Mouse (Mus musculus): Measurements from ENCODE around the gene Stx2.
"Not testable (repeated sequence)": the region's sequence is repeated elsewhere in the genome, so short reads cannot be mapped to it uniquely, and the experiment has no call there.

Gene Stx2

DNA sequence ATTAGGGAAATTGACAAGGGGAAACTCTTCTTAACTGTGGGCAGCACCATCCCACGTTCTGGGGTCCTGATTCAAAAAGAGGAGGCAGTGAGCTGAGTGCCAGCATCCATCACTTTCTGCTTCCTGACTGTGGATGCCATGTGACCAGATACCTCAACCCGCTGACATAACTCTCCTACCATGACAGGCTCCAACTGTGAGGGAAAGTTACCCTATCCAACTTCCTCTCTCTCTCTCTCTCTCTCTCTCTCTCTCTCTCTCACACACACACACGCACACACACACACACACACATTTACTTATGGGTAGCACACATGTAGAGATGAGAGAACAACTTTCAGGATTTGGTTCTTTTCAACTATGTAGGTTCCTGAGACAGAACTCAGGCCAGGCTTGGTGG, 1.2 kb upstream of the Stx2 start:
- DNase-seq (ENCODE audit: low spot score in 2 of 2), result no peak

GRCm38 (mm10) chr5:129008008-129008407, 366 bp downstream of the Stx2 start:
- no peak for DNase-seq (ENCODE audit: low spot score in 2 of 2)

- no peak for DNase-seq (ENCODE audit: low spot score in 2 of 2)
Observed at GRCm38 (mm10) chr5:129007105-129007957, 1.0 kb downstream of the Stx2 start.

DNA sequence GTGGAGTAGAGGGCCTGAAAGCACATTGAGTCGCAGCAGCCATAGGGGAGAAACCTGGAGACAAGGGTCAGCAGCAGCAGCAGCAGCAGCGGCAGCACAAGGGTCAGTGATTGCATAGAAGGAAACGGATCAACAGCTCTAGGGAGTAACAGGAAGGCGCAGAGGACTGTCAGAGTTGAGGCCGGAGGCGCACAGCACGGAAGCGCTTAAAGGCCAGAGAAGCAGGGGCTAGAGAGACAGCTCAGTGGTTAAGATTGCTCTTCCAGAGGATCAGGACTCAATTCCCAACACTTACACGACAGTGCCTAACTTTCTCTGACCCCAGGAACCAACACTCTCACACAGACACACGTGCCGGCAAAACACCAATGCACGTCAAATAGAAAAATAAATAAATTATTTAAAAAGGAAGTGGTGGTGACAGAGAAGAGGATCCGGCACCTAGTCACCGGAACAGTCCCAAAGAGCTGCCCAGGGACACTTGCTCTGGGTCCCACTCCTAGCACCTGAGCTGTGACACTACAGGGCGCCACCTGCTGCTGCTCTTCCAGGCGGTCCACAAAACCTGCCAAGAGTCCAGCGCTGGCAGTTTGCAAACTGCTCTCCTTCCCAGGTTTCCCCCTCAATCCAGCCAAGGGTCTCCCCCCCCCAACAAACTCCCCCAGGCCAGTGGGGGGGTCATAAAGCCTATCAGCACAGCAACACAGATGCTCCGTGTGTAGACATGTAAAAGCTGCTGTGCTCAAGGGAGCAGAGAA, 2.2 kb downstream of the Stx2 start:
- DNase-seq (ENCODE audit: low spot score in 2 of 2), result no peak

DNA sequence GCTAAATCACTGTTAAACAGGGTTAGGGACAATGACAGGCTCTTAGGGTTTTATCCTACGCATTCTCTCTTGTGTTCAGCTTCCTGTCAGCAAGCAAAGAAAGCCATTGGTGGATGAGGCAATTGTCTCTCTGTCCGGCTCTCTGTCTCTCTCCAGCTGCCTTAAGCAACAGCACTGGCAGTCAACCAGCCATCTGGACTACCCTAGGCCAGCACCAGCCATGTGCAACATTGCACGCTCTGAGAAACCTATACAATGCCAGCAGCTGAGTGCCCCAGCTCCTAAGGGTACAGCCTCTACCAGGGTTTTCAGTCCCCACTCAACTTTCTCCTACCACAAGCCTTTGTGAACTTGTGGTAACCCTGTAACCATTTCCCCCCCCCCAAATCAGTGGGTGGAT, 3.0 kb downstream of the Stx2 start:
- DNase-seq (ENCODE audit: low spot score in 2 of 2), result no peak

DNA sequence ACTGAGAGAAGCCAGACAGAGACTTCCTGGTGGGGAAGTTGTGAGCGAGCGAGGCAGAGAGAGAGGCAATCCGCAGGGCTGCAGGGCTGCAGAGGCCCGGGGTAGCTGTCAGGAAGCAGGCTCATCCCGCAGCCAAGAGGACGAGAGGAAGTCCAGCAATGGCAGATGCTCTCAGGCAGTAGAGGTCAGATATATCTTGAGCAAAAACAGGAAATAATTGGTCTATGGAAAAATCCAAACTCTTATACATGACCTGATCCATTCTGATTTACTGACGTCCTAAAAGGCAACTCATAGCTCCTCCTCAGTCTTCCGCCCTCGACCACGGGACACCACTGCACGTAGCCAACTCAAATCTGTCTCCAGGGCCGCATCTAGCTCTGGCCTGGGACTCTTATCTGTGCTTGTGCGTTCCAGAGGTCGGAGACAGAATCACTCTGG, 5.8 kb downstream of the Stx2 start:
- DNase-seq (ENCODE audit: low spot score in 2 of 2), result no peak

- no peak for DNase-seq (ENCODE audit: low spot score in 2 of 2)
Observed at GRCm38 (mm10) chr5:129000706-129001468, 7.5 kb downstream of the Stx2 start.

GRCm38 (mm10) chr5:128987141-128987954, 21.0 kb downstream of the Stx2 start:
- no peak for DNase-seq (ENCODE audit: low spot score in 2 of 2)

DNA sequence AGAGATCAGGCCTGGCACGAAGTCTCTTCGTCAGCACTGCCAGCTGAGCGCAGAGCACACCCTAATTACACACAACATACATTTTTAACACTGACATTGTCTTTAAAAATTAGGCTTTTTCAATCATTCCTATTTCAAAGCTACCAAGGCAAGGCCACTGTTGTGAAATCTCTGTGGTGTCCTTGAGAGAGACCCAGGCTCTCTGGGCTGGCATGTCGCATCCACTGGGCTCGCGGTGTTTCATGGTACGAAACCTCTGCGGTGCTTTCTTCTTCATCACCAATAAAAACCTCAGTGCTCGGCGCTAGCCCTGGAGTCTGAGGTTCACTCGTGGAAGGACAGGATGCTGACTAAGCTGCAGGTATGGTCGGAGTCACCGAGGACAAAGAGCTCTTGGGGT, 22.4 kb downstream of the Stx2 start:
- DNase-seq (ENCODE audit: low spot score in 2 of 2), result no peak

DNA sequence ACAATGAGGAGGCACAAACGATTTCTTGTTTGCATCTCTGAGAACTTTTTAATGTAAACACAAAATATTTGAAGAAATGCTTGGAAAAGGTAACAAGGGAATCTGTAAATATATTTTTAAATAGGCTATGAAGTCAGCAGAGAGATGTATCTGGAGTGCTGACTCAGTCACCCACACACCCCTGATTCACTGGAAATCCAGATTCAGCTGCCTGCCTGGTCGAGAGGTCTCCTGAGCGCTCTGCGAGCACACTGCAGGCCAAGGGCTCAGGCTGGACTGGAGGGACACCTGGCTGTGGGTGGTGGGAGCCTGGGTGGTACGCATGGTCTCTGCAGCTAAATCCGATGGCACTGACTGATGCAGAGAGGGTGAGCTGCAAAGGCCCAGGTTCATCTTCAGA, 23.8 kb downstream of the Stx2 start:
- DNase-seq (ENCODE audit: low spot score in 2 of 2), result no peak

DNA sequence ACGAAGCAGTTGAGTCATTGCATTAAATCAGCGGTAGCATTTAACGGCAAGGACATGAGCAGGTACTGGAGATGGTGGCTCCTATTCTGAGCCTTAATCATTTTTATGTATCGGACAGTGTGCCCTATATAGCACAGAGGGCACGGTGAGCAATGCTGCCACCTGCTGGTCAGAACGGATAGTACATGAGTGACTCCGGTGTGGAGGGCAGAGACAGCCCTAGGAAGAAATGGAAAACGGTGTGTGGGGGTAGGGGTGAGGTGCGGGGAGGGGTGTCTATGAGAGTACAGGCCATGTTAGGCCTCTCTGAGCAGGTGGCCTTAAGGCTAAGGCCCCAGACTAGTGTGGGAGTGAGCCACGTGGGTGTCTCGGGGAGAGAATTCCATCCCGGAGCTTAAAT, 26.8 kb downstream of the Stx2 start:
- no peak for DNase-seq (ENCODE audit: low spot score in 2 of 2)

DNA sequence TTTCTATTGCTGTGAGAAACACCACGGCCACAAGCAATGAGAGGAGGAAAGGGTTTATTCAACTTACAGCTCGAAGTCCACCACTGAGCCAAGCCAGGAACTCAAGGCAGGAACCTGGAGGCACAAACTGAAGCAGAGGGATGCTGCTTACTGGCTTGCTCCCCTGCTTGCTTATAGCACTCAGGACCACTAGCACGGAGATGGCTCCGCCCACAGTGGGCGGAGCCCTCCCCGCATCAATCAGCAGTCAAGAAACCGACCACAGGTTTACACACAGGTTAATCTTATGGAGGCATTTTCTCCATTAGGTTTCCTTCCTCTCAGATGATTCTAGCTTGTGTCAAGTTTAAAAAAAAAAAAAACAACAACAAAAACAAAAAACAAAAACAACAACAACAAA, 27.5 kb downstream of the Stx2 start:
- DNase-seq (ENCODE audit: low spot score in 2 of 2), result no peak

- no peak for DNase-seq (ENCODE audit: low spot score in 2 of 2)
Observed at GRCm38 (mm10) chr5:128978957-128979356, 29.4 kb downstream of the Stx2 start.

DNA sequence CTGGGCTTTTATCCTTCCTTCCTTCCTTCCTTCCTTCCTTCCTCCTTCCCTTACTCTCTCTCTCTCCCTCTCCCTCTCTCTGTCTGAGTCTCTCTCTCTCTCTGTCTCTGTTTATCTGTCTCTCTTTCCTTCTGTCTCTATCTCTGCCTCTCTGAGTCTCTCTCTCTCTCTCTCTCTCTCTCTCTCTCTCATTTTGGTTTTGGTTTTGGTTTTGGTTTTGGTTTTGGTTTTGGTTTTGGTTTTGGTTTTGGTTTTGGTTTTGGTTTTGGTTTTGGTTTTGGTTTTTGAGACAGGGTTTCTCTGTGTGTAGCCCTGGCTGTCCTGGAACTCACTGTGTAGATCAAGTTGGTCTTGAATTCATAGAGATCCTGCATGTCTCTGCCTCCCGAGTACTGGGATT, 30.9 kb downstream of the Stx2 start:
- not testable (repeated sequence) for DNase-seq (ENCODE audit: low spot score in 2 of 2)

- no peak for DNase-seq (ENCODE audit: low spot score in 2 of 2)
Observed at GRCm38 (mm10) chr5:128976266-128976665, 32.1 kb downstream of the Stx2 start.

DNA sequence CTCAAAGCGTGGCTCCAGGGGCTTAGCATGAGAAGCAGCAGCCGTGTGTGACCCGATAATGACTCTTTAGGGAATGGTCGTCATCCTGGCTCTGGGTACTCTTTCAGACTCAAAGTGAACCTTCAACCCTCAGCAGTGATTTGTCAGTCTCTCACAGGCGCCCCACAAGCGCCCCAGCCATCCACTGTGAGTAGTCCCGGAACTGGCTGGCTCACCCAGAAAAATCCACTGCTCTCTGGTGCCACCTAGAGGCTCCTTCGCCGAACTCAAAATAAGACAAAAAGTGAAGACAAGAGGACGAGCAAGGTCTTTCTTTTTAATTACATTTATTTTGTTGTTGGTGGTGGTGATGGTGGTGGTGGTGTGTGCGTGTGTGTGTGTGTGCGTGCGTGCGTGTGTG, 37.1 kb downstream of the Stx2 start:
- peak in 1 of 2 experiments; percentile 55 for DNase-seq (ENCODE audit: low spot score in 2 of 2)

- DNase-seq (ENCODE audit: low spot score in 2 of 2), result no peak
Observed at GRCm38 (mm10) chr5:128970878-128971277, 37.5 kb downstream of the Stx2 start.

GRCm38 (mm10) chr5:128964353-128964752, 44.0 kb downstream of the Stx2 start:
- no peak for DNase-seq (ENCODE audit: low spot score in 2 of 2)

DNA sequence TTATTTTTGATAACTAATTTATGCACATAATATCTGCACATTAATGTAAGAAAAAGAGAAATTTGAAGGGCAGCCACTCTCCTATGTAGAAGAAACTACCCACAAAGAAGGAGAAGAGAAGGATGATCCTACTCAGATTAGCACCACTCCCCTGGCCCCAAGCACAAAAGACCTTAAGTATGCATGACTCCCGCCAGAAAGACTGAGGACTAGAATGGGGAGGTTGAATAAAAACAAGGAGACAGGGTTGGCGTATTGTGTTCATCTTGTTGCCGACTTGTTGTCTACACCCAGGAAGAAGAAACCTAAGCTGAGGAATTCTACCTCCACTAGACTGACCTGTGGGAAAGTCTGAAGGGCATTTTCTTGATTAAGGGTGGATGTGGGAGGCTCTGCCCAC, 49.5 kb downstream of the Stx2 start:
- no peak for DNase-seq (ENCODE audit: low spot score in 2 of 2)

DNA sequence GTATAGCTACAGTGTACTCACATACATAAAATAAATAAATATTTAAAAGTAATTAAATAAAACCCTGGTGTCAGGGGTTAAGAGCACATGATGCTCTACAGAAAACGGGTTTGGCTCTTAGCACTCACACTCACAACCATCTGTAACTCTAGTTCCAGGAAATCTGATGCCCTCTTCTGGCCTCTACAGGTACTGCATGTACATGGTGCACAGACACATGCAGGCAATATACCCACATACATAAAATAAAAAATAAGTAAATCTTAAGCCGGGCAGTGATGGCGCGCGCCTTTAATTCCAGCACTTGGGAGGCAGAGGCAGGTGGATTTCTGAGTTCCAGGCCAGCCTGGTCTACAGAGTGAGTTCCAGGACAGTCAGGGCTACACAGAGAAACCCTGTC, 54.0 kb downstream of the Stx2 start:
- not testable (repeated sequence) for DNase-seq (ENCODE audit: low spot score in 2 of 2)

DNA sequence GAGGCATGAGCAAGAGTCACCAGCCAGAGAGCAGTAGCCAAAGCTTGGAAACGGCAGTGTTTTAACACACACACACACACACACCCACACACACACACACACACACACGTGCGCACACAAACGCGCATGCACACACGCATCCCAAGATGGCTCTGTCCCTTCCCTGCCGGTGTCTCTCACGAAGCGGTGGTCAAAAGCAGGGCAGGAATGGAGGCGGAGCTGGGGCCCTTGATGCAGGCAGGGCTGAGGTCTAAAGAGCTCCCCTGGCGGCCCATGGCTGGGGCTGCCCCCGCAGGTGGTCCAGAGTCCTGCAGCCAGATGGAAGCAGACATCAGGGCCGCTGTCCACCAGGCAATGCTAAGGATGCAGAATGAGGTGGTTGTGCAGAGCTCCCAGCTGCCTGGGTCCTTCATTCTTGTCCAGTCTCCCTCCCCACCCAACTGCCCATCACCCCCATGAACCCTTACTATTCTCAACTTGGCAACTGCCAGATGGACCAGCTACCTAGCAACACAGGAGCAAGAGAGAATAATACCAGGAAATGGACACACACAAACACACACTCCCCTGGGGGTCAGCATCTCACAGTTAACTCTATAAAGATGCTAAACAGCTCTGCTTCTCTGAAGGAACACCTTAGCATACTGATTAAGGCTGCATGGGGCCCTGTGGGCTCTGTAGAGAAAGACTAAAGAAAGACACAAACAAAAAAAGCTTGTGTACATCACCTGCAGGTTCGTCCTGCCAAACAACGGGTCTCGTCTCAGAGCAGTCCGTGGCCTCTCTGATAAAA, 54.9 kb downstream of the Stx2 start, which contains the start of gene Rimbp2:
TSS of gene Rimbp2 (minus strand) at position 209 of the 793 bp plus-strand sequence.
- DNase-seq (ENCODE audit: low spot score in 2 of 2), result peak; percentile 57 to 77
